Mouse (Mus musculus) MEL (cell line): ENCODE measurements around the gene Hoxb2. TPM values are rescaled to one million over a fixed set of nuclear protein-coding genes. Genes with fewer than 3 reads are reported as not detected.

Experiments used
- DNase-seq: peaks from one replicate; pipeline ENCODE4 v3.0.0; 2011; ENCODE audit warnings: low read depth, low spot score
- H3K27ac ChIP-seq: 2 replicates; pipeline ENCODE4 v1.5.1; 2012; ENCODE audit warnings: low read depth, mild to moderate bottlenecking, control low read depth, low read length, moderate library complexity; ENCODE audit not compliant: control insufficient read depth
- H3K27me3 ChIP-seq, 2 experiments: fragments of 150-350 bp in 1 of 2; sonication (generic) in 1 of 2; 2 replicates each; pipeline ENCODE4 v1.6.1; 2012; ENCODE audit warnings: low read length in 2 of 2, mild to moderate bottlenecking in 2 of 2, improper control_type of control experiment in 1 of 2, moderate library complexity in 1 of 2; ENCODE audit not compliant: insufficient read depth in 2 of 2, control insufficient read depth in 1 of 2
- H3K36me3 ChIP-seq, 2 experiments: 2 replicates each; pipeline ENCODE4 v1.6.1; 2012 to 2014; ENCODE audit warnings: low read length in 2 of 2, improper control_type of control experiment in 1 of 2, inconsistent platforms in 1 of 2, mild to moderate bottlenecking in 1 of 2; ENCODE audit not compliant: insufficient read depth in 2 of 2, control insufficient read depth in 1 of 2
- H3K4me1 ChIP-seq, 2 experiments: fragments of 150-350 bp in 1 of 2; sonication (generic) in 1 of 2; 2 replicates each; pipeline ENCODE4 v1.6.1; 2012; ENCODE audit warnings: low read length in 2 of 2, improper control_type of control experiment in 1 of 2, mild to moderate bottlenecking in 1 of 2; ENCODE audit not compliant: insufficient read depth in 2 of 2, control insufficient read depth in 1 of 2
- H3K4me3 ChIP-seq, 2 experiments: fragments of 150-350 bp in 1 of 2; sonication (generic) in 1 of 2; 2 replicates each; pipeline ENCODE4 v1.5.1; 2012; ENCODE audit warnings: low read depth in 2 of 2, low read length in 2 of 2, mild to moderate bottlenecking in 2 of 2, moderate library complexity in 2 of 2, control low read depth in 1 of 2, improper control_type of control experiment in 1 of 2; ENCODE audit not compliant: control insufficient read depth in 1 of 2, insufficient read depth in 1 of 2
- H3K79me2 ChIP-seq: 2 replicates; pipeline ENCODE4 v1.6.1; 2012; ENCODE audit warnings: mild to moderate bottlenecking, low read length, moderate library complexity; ENCODE audit not compliant: control insufficient read depth, poor library complexity, insufficient read depth
- H3K9ac ChIP-seq: 2 replicates; pipeline ENCODE4 v1.6.1; 2012; ENCODE audit warnings: low read depth, mild to moderate bottlenecking, control low read depth, low read length, moderate library complexity; ENCODE audit not compliant: control insufficient read depth, poor library complexity, severe bottlenecking
- H3K9me3 ChIP-seq: fragments of 150-350 bp; sonication (generic); replicated peaks from 2 replicates; pipeline ENCODE4 v1.6.1; 2012; ENCODE audit warnings: mild to moderate bottlenecking, low read length, improper control_type of control experiment, moderate library complexity; ENCODE audit not compliant: insufficient read depth
- BHLHE40 ChIP-seq: IDR thresholded peaks from 2 replicates; pipeline ENCODE4 v1.6.1; 2012; ENCODE audit warnings: low read depth, mild to moderate bottlenecking, inconsistent platforms, low read length, improper control_type of control experiment, borderline replicate concordance
- CHD1 ChIP-seq: IDR thresholded peaks from 2 replicates; pipeline ENCODE4 v1.6.1; 2012; ENCODE audit warnings: low read depth, mild to moderate bottlenecking, inconsistent platforms, low read length, improper control_type of control experiment
- ETS1 ChIP-seq: IDR thresholded peaks from 2 replicates; pipeline ENCODE4 v1.6.1; 2012; ENCODE audit warnings: low read depth, mild to moderate bottlenecking, inconsistent platforms, low read length, improper control_type of control experiment, moderate library complexity
- GABPA ChIP-seq: IDR thresholded peaks from 2 replicates; pipeline ENCODE4 v1.6.1; 2012; ENCODE audit warnings: low read depth, mild to moderate bottlenecking, inconsistent platforms, low read length, improper control_type of control experiment, moderate library complexity
- GATA1 ChIP-seq: IDR thresholded peaks from 2 replicates; pipeline ENCODE4 v1.6.1; 2011; ENCODE audit warnings: low read depth, low read length, improper control_type of control experiment
- HCFC1 ChIP-seq: IDR thresholded peaks from 2 replicates; pipeline ENCODE4 v1.6.1; 2012; ENCODE audit warnings: low read depth, mild to moderate bottlenecking, inconsistent platforms, low read length, improper control_type of control experiment, moderate library complexity
- JUND ChIP-seq: IDR thresholded peaks from 2 replicates; pipeline ENCODE4 v1.6.1; 2011; ENCODE audit warnings: low read depth, mild to moderate bottlenecking, improper control_type of control experiment, low read length
- KAT2A ChIP-seq: conservative IDR thresholded peaks from 2 replicates; pipeline ENCODE4 v1.6.1; 2012; ENCODE audit warnings: low read depth, low read length, improper control_type of control experiment, inconsistent platforms
- MAFK ChIP-seq: IDR thresholded peaks from 2 replicates; pipeline ENCODE4 v1.6.1; 2011; ENCODE audit warnings: low read depth, mild to moderate bottlenecking, low read length, improper control_type of control experiment, borderline replicate concordance
- MAX ChIP-seq: IDR thresholded peaks from 2 replicates; pipeline ENCODE4 v1.6.1; 2011; ENCODE audit warnings: low read length, improper control_type of control experiment
- MAZ ChIP-seq: IDR thresholded peaks from 2 replicates; pipeline ENCODE4 v1.6.1; 2012; ENCODE audit warnings: low read depth, mild to moderate bottlenecking, inconsistent platforms, low read length, improper control_type of control experiment
- MEF2A ChIP-seq: IDR thresholded peaks from 2 replicates; pipeline ENCODE4 v1.6.1; 2014; ENCODE audit warnings: low read depth, mild to moderate bottlenecking, inconsistent platforms, low read length, improper control_type of control experiment; ENCODE audit not compliant: poor library complexity, insufficient replicate concordance, severe bottlenecking; ENCODE audit errors: extremely low read depth
- MYB ChIP-seq: IDR thresholded peaks from 2 replicates; pipeline ENCODE4 v1.6.1; 2011; ENCODE audit warnings: mild to moderate bottlenecking, low read depth, low read length, improper control_type of control experiment
- NELFE ChIP-seq: IDR thresholded peaks from 2 replicates; pipeline ENCODE4 v1.6.1; 2011; ENCODE audit warnings: low read depth, low read length, improper control_type of control experiment
- POLR2A ChIP-seq, 2 experiments: IDR thresholded peaks; 2 replicates each; pipeline ENCODE4 v1.6.1; 2011 to 2012; ENCODE audit warnings: low read length in 2 of 2, mild to moderate bottlenecking in 2 of 2, control low read depth in 1 of 2, improper control_type of control experiment in 1 of 2, low read depth in 1 of 2, moderate library complexity in 1 of 2; ENCODE audit not compliant: control insufficient read depth in 1 of 2, insufficient read depth in 1 of 2, poor library complexity in 1 of 2
- POLR2AphosphoS2 ChIP-seq: IDR thresholded peaks from 2 replicates; pipeline ENCODE4 v1.6.1; 2011; ENCODE audit warnings: low read length, improper control_type of control experiment
- RCOR1 ChIP-seq: IDR thresholded peaks from 2 replicates; pipeline ENCODE4 v1.6.1; 2012; ENCODE audit warnings: low read depth, mild to moderate bottlenecking, inconsistent platforms, low read length, improper control_type of control experiment
- SIN3A ChIP-seq: IDR thresholded peaks from 2 replicates; pipeline ENCODE4 v1.6.1; 2012; ENCODE audit warnings: low read length, improper control_type of control experiment, inconsistent platforms
- SMC3 ChIP-seq: IDR thresholded peaks from 2 replicates; pipeline ENCODE4 v1.6.1; 2011; ENCODE audit warnings: low read depth, low read length, improper control_type of control experiment
- TAL1 ChIP-seq: IDR thresholded peaks from 2 replicates; pipeline ENCODE4 v1.6.1; 2012; ENCODE audit warnings: mild to moderate bottlenecking, inconsistent platforms, low read length, moderate library complexity, mixed read lengths
- USF2 ChIP-seq, 2 experiments: IDR thresholded peaks; 2 replicates each; pipeline ENCODE4 v1.6.1; 2011 to 2012; ENCODE audit warnings: improper control_type of control experiment in 2 of 2, low read length in 2 of 2, borderline replicate concordance in 1 of 2, inconsistent platforms in 1 of 2, low read depth in 1 of 2, mild to moderate bottlenecking in 1 of 2; ENCODE audit not compliant: insufficient read depth in 1 of 2
- ZC3H11A ChIP-seq: IDR thresholded peaks from 2 replicates; pipeline ENCODE4 v1.6.1; 2012; ENCODE audit warnings: low read depth, mild to moderate bottlenecking, inconsistent platforms, low read length, improper control_type of control experiment
- ZKSCAN1 ChIP-seq: IDR thresholded peaks from 2 replicates; pipeline ENCODE4 v1.6.1; 2012; ENCODE audit warnings: low read depth, mild to moderate bottlenecking, inconsistent platforms, low read length, improper control_type of control experiment, moderate library complexity
- ZMIZ1 ChIP-seq: IDR thresholded peaks from 2 replicates; pipeline ENCODE4 v1.6.1; 2012; ENCODE audit warnings: low read depth, mild to moderate bottlenecking, inconsistent platforms, low read length, improper control_type of control experiment, moderate library complexity
- ZNF384 ChIP-seq: IDR thresholded peaks from 2 replicates; pipeline ENCODE4 v1.6.1; 2012; ENCODE audit warnings: low read depth, mild to moderate bottlenecking, inconsistent platforms, low read length, improper control_type of control experiment
- polyA plus RNA-seq, 2 experiments: library from polyadenylated mRNA; stranded (reverse) in 1 of 2; unstranded in 1 of 2; fragments of >175 nt in 1 of 2; fragments of >200 nt in 1 of 2; gene quantifications; 2 replicates each; pipeline versions ENCODE4 v1.2.1 to v1.2.4; 2012; ENCODE audit warnings: low replicate concordance in 2 of 2, low read depth in 1 of 2; ENCODE audit not compliant: insufficient read length in 2 of 2, insufficient read depth in 1 of 2, missing spikeins in 1 of 2
- total RNA-seq: library from RNA; depleted of rRNA; stranded (reverse); fragments of 300-350 nt; gene quantifications from 2 replicates; pipeline ENCODE4 v1.2.3, GENCODE M21; 2012

Hoxb2 gene
- total and polyA plus RNA-seq, 3 experiments = not detected

- DNase-seq = no peak
- H3K4me3 ChIP-seq = no peak within 1 kb of the TSS
- no peak for TF ChIP-seq MAZ
- no peak for TF ChIP-seq USF2 (IDR thresholded peaks at IDR 0.05; ENCODE audit: borderline replicate concordance in 1 of 2, insufficient read depth in 1 of 2, low read depth in 1 of 2, low read length in 2 of 2)
- TF ChIP-seq CHD1 = no peak
- TF ChIP-seq JUND = no peak
- no peak for TF ChIP-seq SMC3
- TF ChIP-seq POLR2A (IDR thresholded peaks at IDR 0.05; ENCODE audit: control insufficient read depth in 1 of 2, insufficient read depth in 1 of 2, low read depth in 1 of 2, low read length in 2 of 2, poor library complexity in 1 of 2) = no peak
- TF ChIP-seq MEF2A = no peak
- TF ChIP-seq ZKSCAN1 = no peak
- no peak for TF ChIP-seq ZNF384
- no peak for TF ChIP-seq NELFE
- no peak for TF ChIP-seq GATA1
- no peak for TF ChIP-seq MYB
- TF ChIP-seq MAFK = no peak
- no peak for TF ChIP-seq RCOR1
- no peak for TF ChIP-seq POLR2AphosphoS2
- TF ChIP-seq, all 39 proteins: peak for 0
- Histone ChIP-seq H3K27me3 (peaks cover 2 to 9% of the 10 kb centered on the region in 2 experiments; a peak in 3 of 4 replicates), H3K9me3 (no peaks in the 10 kb centered on the region), H3K4me1 (no peaks in the 10 kb centered on the region), H3K27ac (no peak within 1 kb of the TSS), H3K79me2 (no peaks in the 10 kb centered on the region), H3K9ac (no peak within 1 kb of the TSS), H3K36me3 (no peaks in the 10 kb centered on the region)
These were observed 15.2 kb downstream of the Hoxb2 start, which contains the start of gene Hoxb1 for GRCm38 (mm10) chr11:96365441-96366091. Gene Hoxb1, plus strand, starts transcription at chr11:96365752.

- H3K79me2 ChIP-seq = no peaks in the 10 kb centered on the region
- H3K9ac ChIP-seq = no peak overlapping the region
- H3K27ac ChIP-seq = no peak overlapping the region
- H3K4me3 ChIP-seq = no peak overlapping the region
- TF ChIP-seq ETS1 = no peak
- no peak for TF ChIP-seq GABPA
- no peak for TF ChIP-seq MAX
- TF ChIP-seq BHLHE40 = no peak
- TF ChIP-seq ZKSCAN1 = no peak
- TF ChIP-seq ZC3H11A = no peak
- TF ChIP-seq MYB = no peak
- TF ChIP-seq HCFC1 = no peak
- no peak for TF ChIP-seq ZMIZ1
- no peak for TF ChIP-seq KAT2A
- no peak for TF ChIP-seq SIN3A
- no peak for TF ChIP-seq CHD1
- no peak for TF ChIP-seq TAL1
- no peak for TF ChIP-seq GATA1
- TF ChIP-seq ZNF384 = no peak
- DNase-seq = no peak
- no peaks in the 10 kb centered on the region for H3K9me3 ChIP-seq
- no peaks in the 10 kb centered on the region for H3K4me1 ChIP-seq
- H3K27me3 ChIP-seq = peaks cover 2 to 9% of the 10 kb centered on the region in 2 experiments; a peak in 3 of 4 replicates
- no peaks in the 10 kb centered on the region for H3K36me3 ChIP-seq
These were observed 16.0 kb downstream of the Hoxb2 start for GRCm38 (mm10) chr11:96366092-96367041.
